Mouse (Mus musculus): ENCODE results near the gene Rdh14. TPM values are rescaled to one million over a fixed set of nuclear protein-coding genes. Genes with fewer than 3 reads are reported as not detected.

Rdh14 gene
- polyA plus RNA-seq (2016; fragmentation: Nextera tagmentation; extraction: Ambion mirVana), result 19.0 and 23.2 TPM in 2 replicates

GRCm38 (mm10) chr12:10390671-10391441 lies at the start of gene Rdh14:
Gene Rdh14, plus strand, starts transcription at chr12:10390772.
- Histone ChIP-seq H3K36me3 (peaks cover 8% of the 10 kb centered on the region; the same call in 1 of the 2 replicates), H3K9me3 (no peaks in the 10 kb centered on the region), H3K27me3 (ENCODE audit: insufficient read depth, poor library complexity, severe bottlenecking) (no peaks in the 10 kb centered on the region), H3K4me1 (replicated peaks) (peaks cover 9% of the 10 kb centered on the region), H3K27ac (peak within 1 kb of the TSS; percentile 96), H3K4me3 (peak within 1 kb of the TSS; percentile 67)
- DNase-seq (ENCODE audit: low spot score), result peak; percentile 93
- under 1% methylated on average over 53 of the region's 53 CpGs for WGBS

DNA sequence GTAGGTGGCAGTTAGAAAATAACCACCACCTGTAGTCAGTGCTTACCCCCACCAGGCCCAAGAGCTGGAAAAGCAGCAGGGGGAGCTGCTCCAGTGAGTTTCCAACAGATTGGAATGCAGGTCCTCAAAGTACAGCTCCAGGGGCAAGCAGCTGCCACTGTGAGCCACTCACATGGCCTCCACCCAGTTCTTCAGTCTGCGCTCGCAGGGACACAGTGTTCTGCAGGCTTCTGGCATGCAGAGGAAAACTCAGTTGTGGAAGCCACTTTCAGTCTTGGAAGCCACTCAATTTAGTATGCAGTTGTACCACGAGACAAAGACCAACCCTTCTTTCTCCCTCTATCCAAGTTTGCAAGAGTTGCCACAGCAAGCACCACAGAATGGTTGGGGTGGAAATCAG lies 39.9 kb upstream of the Rdh14 start:
- no peaks in the 10 kb centered on the region for H3K4me1 ChIP-seq (replicated peaks)
- no peak overlapping the region for H3K27ac ChIP-seq
- H3K36me3 ChIP-seq, result no peaks in the 10 kb centered on the region
- WGBS, result 42% methylated on average over 3 of the region's 3 CpGs
- peak; percentile 4 for DNase-seq (ENCODE audit: low spot score)
- no peaks in the 10 kb centered on the region for H3K9me3 ChIP-seq
- H3K4me3 ChIP-seq, result no peak overlapping the region
- no peaks in the 10 kb centered on the region for H3K27me3 ChIP-seq (ENCODE audit: insufficient read depth, poor library complexity, severe bottlenecking)

DNA sequence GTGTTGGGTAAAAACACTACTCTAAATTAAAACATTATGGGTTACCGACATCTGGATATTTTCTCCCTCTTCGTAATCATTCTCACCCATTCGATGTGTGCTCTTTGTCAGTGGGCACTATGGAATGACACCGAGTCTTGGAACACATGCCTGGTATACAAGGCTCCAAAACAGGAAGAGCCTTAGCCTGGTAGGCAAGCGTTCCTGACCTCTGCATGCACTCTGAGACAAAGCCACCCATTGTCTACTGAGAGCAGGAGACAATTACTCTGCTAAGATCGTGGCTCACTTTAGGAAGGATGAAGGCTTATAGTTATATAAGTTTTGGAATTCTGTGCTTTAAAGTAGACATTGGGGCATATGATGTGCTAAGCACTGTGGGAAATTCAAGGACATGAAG lies 32.8 kb upstream of the Rdh14 start:
- no peaks in the 10 kb centered on the region for H3K27me3 ChIP-seq (ENCODE audit: insufficient read depth, poor library complexity, severe bottlenecking)
- WGBS, result 53% methylated on average over 6 of the region's 6 CpGs
- no peaks in the 10 kb centered on the region for H3K36me3 ChIP-seq
- no peak overlapping the region for H3K4me3 ChIP-seq
- H3K9me3 ChIP-seq, result no peaks in the 10 kb centered on the region
- no peak overlapping the region for H3K27ac ChIP-seq
- 0 out of 2 replicates have a peak, but pooled peaks cover 3% of the 10 kb centered on the region for H3K4me1 ChIP-seq (replicated peaks)
- DNase-seq (ENCODE audit: low spot score), result no peak

DNA sequence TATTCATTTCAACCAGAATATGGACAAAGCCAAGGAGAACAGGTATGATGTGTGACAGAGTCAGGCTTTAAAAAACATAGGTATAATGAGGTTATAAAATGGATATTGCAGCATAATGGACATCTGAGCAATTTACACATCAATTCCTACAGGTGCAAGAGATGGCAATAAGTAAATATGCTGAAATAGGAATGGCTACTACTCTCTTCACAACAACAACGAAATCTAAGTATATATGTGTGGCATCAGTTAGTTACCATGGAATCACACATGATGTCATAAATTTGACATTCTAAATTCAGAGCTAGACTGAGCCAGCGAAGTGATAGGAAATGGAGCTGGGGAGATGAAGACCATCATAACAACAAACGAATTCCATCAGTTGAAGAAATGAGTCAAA lies 20.9 kb upstream of the Rdh14 start, which contains the start of gene Nt5c1b:
Gene Nt5c1b, plus strand, starts transcription at position 301 of the 400 bp plus-strand sequence.
- no peaks in the 10 kb centered on the region for H3K9me3 ChIP-seq
- no peak within 1 kb of the TSS for H3K4me3 ChIP-seq
- H3K36me3 ChIP-seq, result no peaks in the 10 kb centered on the region
- DNase-seq (ENCODE audit: low spot score), result no peak
- H3K4me1 ChIP-seq (replicated peaks), result no peaks in the 10 kb centered on the region
- H3K27ac ChIP-seq, result no peak within 1 kb of the TSS
- WGBS, result 84% methylated on average over 3 of the region's 3 CpGs
- H3K27me3 ChIP-seq (ENCODE audit: insufficient read depth, poor library complexity, severe bottlenecking), result no peaks in the 10 kb centered on the region

DNA sequence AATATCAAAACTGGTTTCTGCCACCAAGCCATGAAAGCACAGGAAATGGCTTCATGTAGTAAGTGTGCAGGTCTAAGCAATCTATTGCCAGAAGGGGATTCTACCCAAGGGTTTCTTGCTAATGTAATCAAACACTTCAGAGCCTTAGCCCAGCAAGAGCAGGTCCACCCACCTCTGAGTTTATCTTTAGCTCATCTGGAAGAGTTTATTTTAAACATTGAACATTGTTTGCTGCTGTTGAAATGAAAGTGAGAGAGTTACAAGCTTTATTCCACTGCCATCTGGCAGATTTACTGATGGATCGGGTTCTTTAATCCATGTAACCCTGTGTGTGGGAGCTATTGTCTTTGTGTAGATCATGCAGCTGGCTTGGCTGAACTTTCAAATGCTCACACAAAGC lies 10.2 kb downstream of the Rdh14 start:
- H3K4me1 ChIP-seq (replicated peaks), result no peaks in the 10 kb centered on the region
- no peaks in the 10 kb centered on the region for H3K36me3 ChIP-seq
- H3K27me3 ChIP-seq (ENCODE audit: insufficient read depth, poor library complexity, severe bottlenecking), result no peaks in the 10 kb centered on the region
- no peak for DNase-seq (ENCODE audit: low spot score)
- no peak overlapping the region for H3K27ac ChIP-seq
- H3K9me3 ChIP-seq, result no peaks in the 10 kb centered on the region
- H3K4me3 ChIP-seq, result no peak overlapping the region
- 81% methylated on average over 1 of the region's 1 CpGs for WGBS

GRCm38 (mm10) chr12:10402421-10403115 lies 12.0 kb downstream of the Rdh14 start:
- 83% methylated on average over 9 of the region's 9 CpGs for WGBS

GRCm38 (mm10) chr12:10410511-10411179 lies 20.1 kb downstream of the Rdh14 start:
- no peak overlapping the region for H3K27ac ChIP-seq
- no peak for DNase-seq (ENCODE audit: low spot score)
- WGBS, result 93% methylated on average over 3 of the region's 3 CpGs
- no peak overlapping the region for H3K4me3 ChIP-seq
- H3K9me3 ChIP-seq, result no peaks in the 10 kb centered on the region
- no peaks in the 10 kb centered on the region for H3K36me3 ChIP-seq
- H3K4me1 ChIP-seq (replicated peaks), result no peaks in the 10 kb centered on the region
- no peaks in the 10 kb centered on the region for H3K27me3 ChIP-seq (ENCODE audit: insufficient read depth, poor library complexity, severe bottlenecking)

More at GRCm38 (mm10) chr12:10402421-10403115, 12.0 kb downstream of the Rdh14 start:
- H3K4me3 ChIP-seq, result no peak overlapping the region
- H3K27ac ChIP-seq, result no peak overlapping the region
- no peaks in the 10 kb centered on the region for H3K4me1 ChIP-seq (replicated peaks)
- no peaks in the 10 kb centered on the region for H3K27me3 ChIP-seq (ENCODE audit: insufficient read depth, poor library complexity, severe bottlenecking)
- H3K9me3 ChIP-seq, result no peaks in the 10 kb centered on the region
- no peaks in the 10 kb centered on the region for H3K36me3 ChIP-seq
- no peak for DNase-seq (ENCODE audit: low spot score)

DNA sequence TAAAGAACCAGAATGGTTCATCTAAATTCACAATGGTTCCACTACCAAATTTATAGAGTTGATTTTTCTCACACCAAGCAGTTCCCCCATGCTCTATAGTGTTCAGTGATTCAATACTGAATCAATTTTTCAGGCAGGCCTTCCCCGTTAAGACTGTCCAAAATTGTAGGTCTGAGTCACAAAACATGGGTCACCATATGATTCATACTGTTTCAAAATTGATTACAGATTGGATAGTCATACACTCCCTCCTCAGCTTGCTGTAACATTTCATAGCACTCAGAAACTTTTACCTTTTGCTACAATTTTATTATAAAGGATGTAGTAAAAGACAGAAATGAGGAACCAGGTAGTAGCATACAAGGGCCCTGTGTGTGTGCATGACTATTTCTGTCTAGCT lies 20.9 kb downstream of the Rdh14 start:
- Histone ChIP-seq H3K27ac (no peak overlapping the region), H3K4me1 (replicated peaks) (no peaks in the 10 kb centered on the region), H3K27me3 (ENCODE audit: insufficient read depth, poor library complexity, severe bottlenecking) (no peaks in the 10 kb centered on the region), H3K36me3 (no peaks in the 10 kb centered on the region), H3K9me3 (no peaks in the 10 kb centered on the region), H3K4me3 (no peak overlapping the region)
- 87% methylated on average over 1 of the region's 1 CpGs for WGBS
- no peak for DNase-seq (ENCODE audit: low spot score)

- H3K4me3 ChIP-seq, result no peak overlapping the region
- H3K4me1 ChIP-seq (replicated peaks), result 0 out of 2 replicates have a peak, but pooled peaks cover 7% of the 10 kb centered on the region
- DNase-seq (ENCODE audit: low spot score), result no peak
- WGBS, result 81% methylated on average over 3 of the region's 3 CpGs
- no peaks in the 10 kb centered on the region for H3K9me3 ChIP-seq
- H3K27ac ChIP-seq, result no peak overlapping the region
- H3K36me3 ChIP-seq, result no peaks in the 10 kb centered on the region
- no peaks in the 10 kb centered on the region for H3K27me3 ChIP-seq (ENCODE audit: insufficient read depth, poor library complexity, severe bottlenecking)
These were observed 31.8 kb downstream of the Rdh14 start for GRCm38 (mm10) chr12:10422347-10422746.

GRCm38 (mm10) chr12:10425982-10426863 lies 35.7 kb downstream of the Rdh14 start:
- WGBS, result 66% methylated on average over 9 of the region's 9 CpGs
- peak; percentile 4 for DNase-seq (ENCODE audit: low spot score)

GRCm38 (mm10) chr12:10430999-10431398 lies 40.4 kb downstream of the Rdh14 start:
- Histone ChIP-seq H3K4me3 (no peak overlapping the region), H3K36me3 (no peaks in the 10 kb centered on the region), H3K27ac (no peak overlapping the region), H3K27me3 (ENCODE audit: insufficient read depth, poor library complexity, severe bottlenecking) (no peaks in the 10 kb centered on the region), H3K9me3 (no peaks in the 10 kb centered on the region), H3K4me1 (replicated peaks) (0 out of 2 replicates have a peak, but pooled peaks cover 4% of the 10 kb centered on the region)
- DNase-seq (ENCODE audit: low spot score), result no peak
- 95% methylated on average over 1 of the region's 1 CpGs for WGBS

More at GRCm38 (mm10) chr12:10425982-10426863, 35.7 kb downstream of the Rdh14 start:
- Histone ChIP-seq H3K36me3 (no peaks in the 10 kb centered on the region), H3K27ac (no peak overlapping the region), H3K4me1 (replicated peaks) (0 out of 2 replicates have a peak, but pooled peaks cover 7% of the 10 kb centered on the region), H3K27me3 (ENCODE audit: insufficient read depth, poor library complexity, severe bottlenecking) (no peaks in the 10 kb centered on the region), H3K4me3 (no peak overlapping the region), H3K9me3 (no peaks in the 10 kb centered on the region)

Data from hindbrain, embryonic 10.5 days (tissue).